Mouse (Mus musculus): ENCODE data around the gene Cbr1. TPM values are rescaled to one million over a fixed set of nuclear protein-coding genes. Genes with fewer than 3 reads are reported as not detected.
"Not testable (repeated sequence)": the region's sequence is repeated elsewhere in the genome, so short reads cannot be mapped to it uniquely, and the experiment has no call there.

Gene Cbr1
- polyA plus RNA-seq, 1 experiment from 2014 or later = 105 TPM

- Histone ChIP-seq H3K4me3 (ENCODE audit: low read depth, low read length) (no peak overlapping the region), H3K27me3 (ENCODE audit: control insufficient read depth, insufficient read depth, low read length) (no peaks in the 10 kb centered on the region), H3K9me3 (ENCODE audit: control insufficient read depth, low read length) (no peaks in the 10 kb centered on the region), H3K4me2 (ENCODE audit: low read depth) (no peak overlapping the region), H3K9ac (ENCODE audit: low read length) (no peak overlapping the region), H3K27ac (ENCODE audit: low read depth, low read length) (no peak overlapping the region), H3K36me3 (ENCODE audit: control insufficient read depth, insufficient read depth, low read length) (0 out of 2 replicates have a peak, but pooled peaks cover 1% of the 10 kb centered on the region), H3K4me1 (ENCODE audit: control insufficient read depth, insufficient read depth, low read length) (peaks cover 8% of the 10 kb centered on the region; the same call in 1 of the 2 replicates)
- DNase-seq (ENCODE audit: low spot score) = no peak
- 89% methylated on average over 7 of the region's 7 CpGs for WGBS
- ATAC-seq (ENCODE audit: insufficient read depth, low FRiP score, low TSS enrichment) = no peak
Observed at GRCm38 (mm10) chr16:93606146-93606545, 493 bp downstream of the Cbr1 start.

- ATAC-seq (ENCODE audit: insufficient read depth, low FRiP score, low TSS enrichment) = peak; percentile 48; the same call in 1 of the 2 replicates
- Histone ChIP-seq H3K27ac (ENCODE audit: low read depth, low read length) (no peak overlapping the region; the same call in 1 of the 2 replicates), H3K4me3 (ENCODE audit: low read depth, low read length) (peak overlapping the region; percentile 46)
Observed at GRCm38 (mm10) chr16:93607669-93608101, 2.0 kb downstream of the Cbr1 start.

DNA sequence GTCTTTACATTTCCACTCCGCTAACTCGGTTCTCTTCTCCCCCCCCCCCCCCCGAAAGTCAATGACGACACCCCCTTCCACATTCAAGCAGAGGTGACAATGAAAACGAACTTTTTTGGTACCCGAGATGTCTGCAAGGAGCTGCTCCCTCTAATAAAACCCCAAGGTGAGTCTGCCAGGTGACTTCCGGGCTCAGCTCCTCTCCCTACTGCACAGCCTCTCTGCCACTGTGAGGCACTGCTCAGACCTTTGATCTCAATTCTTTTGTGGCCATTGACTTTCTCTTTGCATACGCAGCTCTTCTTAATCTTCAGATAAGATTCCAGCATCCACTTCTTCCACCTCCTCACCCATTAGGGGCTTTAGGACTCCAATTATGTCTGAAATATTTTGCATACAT is 3.1 kb downstream of the Cbr1 start:
- ATAC-seq (ENCODE audit: insufficient read depth, low FRiP score, low TSS enrichment) (no peak), DNase-seq (ENCODE audit: low spot score) (no peak)
- Histone ChIP-seq H3K36me3 (ENCODE audit: control insufficient read depth, insufficient read depth, low read length) (0 out of 2 replicates have a peak, but pooled peaks cover 3% of the 10 kb centered on the region), H3K27ac (ENCODE audit: low read depth, low read length) (no peak overlapping the region), H3K9me3 (ENCODE audit: control insufficient read depth, low read length) (no peaks in the 10 kb centered on the region), H3K4me3 (ENCODE audit: low read depth, low read length) (no peak overlapping the region), H3K27me3 (ENCODE audit: control insufficient read depth, insufficient read depth, low read length) (no peaks in the 10 kb centered on the region), H3K4me2 (ENCODE audit: low read depth) (peak overlapping the region; percentile 76), H3K4me1 (ENCODE audit: control insufficient read depth, insufficient read depth, low read length) (peaks cover 8% of the 10 kb centered on the region; the same call in 1 of the 2 replicates), H3K9ac (ENCODE audit: low read length) (no peak overlapping the region)
- 69% methylated on average over 8 of the region's 8 CpGs for WGBS

More at GRCm38 (mm10) chr16:93607669-93608101, 2.0 kb downstream of the Cbr1 start:
- H3K4me1 ChIP-seq (ENCODE audit: control insufficient read depth, insufficient read depth, low read length) = peaks cover 8% of the 10 kb centered on the region; the same call in 1 of the 2 replicates
- under 1% methylated on average over 32 of the region's 32 CpGs for WGBS
- H3K9me3 ChIP-seq (ENCODE audit: control insufficient read depth, low read length) = no peaks in the 10 kb centered on the region
- peak; percentile 86 for DNase-seq (ENCODE audit: low spot score)
- no peaks in the 10 kb centered on the region for H3K27me3 ChIP-seq (ENCODE audit: control insufficient read depth, insufficient read depth, low read length)
- 0 out of 2 replicates have a peak, but pooled peaks cover 3% of the 10 kb centered on the region for H3K36me3 ChIP-seq (ENCODE audit: control insufficient read depth, insufficient read depth, low read length)
- peak overlapping the region; percentile 61 for H3K9ac ChIP-seq (ENCODE audit: low read length)
- peak overlapping the region; percentile 76 for H3K4me2 ChIP-seq (ENCODE audit: low read depth)

DNA sequence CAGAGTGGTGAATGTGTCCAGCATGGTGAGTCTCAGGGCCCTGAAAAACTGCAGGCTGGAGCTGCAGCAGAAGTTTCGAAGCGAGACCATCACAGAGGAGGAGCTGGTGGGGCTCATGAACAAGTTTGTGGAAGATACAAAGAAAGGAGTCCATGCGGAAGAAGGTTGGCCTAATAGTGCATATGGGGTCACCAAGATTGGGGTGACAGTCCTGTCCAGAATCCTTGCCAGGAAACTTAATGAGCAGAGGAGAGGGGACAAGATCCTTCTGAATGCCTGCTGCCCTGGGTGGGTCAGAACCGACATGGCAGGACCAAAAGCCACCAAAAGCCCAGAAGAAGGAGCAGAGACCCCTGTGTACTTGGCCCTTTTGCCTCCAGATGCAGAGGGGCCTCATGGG is 4.1 kb downstream of the Cbr1 start:
- no peak overlapping the region for H3K4me3 ChIP-seq (ENCODE audit: low read depth, low read length)
- ATAC-seq (ENCODE audit: insufficient read depth, low FRiP score, low TSS enrichment) (no peak), DNase-seq (ENCODE audit: low spot score) (no peak)
- no peak overlapping the region for H3K4me2 ChIP-seq (ENCODE audit: low read depth)
- H3K9ac ChIP-seq (ENCODE audit: low read length) = no peak overlapping the region
- H3K4me1 ChIP-seq (ENCODE audit: control insufficient read depth, insufficient read depth, low read length) = peaks cover 2% of the 10 kb centered on the region; the same call in 1 of the 2 replicates
- H3K27me3 ChIP-seq (ENCODE audit: control insufficient read depth, insufficient read depth, low read length) = no peaks in the 10 kb centered on the region
- H3K36me3 ChIP-seq (ENCODE audit: control insufficient read depth, insufficient read depth, low read length) = 0 out of 2 replicates have a peak, but pooled peaks cover 3% of the 10 kb centered on the region
- no peak overlapping the region for H3K27ac ChIP-seq (ENCODE audit: low read depth, low read length)
- H3K9me3 ChIP-seq (ENCODE audit: control insufficient read depth, low read length) = no peaks in the 10 kb centered on the region
- 92% methylated on average over 4 of the region's 4 CpGs for WGBS

- DNase-seq (ENCODE audit: low spot score) (no peak), ATAC-seq (ENCODE audit: insufficient read depth, low FRiP score, low TSS enrichment) (no peak)
- H3K9me3 ChIP-seq (ENCODE audit: control insufficient read depth, low read length) = no peaks in the 10 kb centered on the region
- no peak overlapping the region for H3K4me3 ChIP-seq (ENCODE audit: low read depth, low read length)
- no peaks in the 10 kb centered on the region for H3K4me1 ChIP-seq (ENCODE audit: control insufficient read depth, insufficient read depth, low read length)
- H3K27ac ChIP-seq (ENCODE audit: low read depth, low read length) = no peak overlapping the region
- H3K9ac ChIP-seq (ENCODE audit: low read length) = no peak overlapping the region
- H3K4me2 ChIP-seq (ENCODE audit: low read depth) = no peak overlapping the region
- 94% methylated on average over 4 of the region's 4 CpGs for WGBS
- H3K36me3 ChIP-seq (ENCODE audit: control insufficient read depth, insufficient read depth, low read length) = 0 out of 2 replicates have a peak, but pooled peaks cover 3% of the 10 kb centered on the region
- no peaks in the 10 kb centered on the region for H3K27me3 ChIP-seq (ENCODE audit: control insufficient read depth, insufficient read depth, low read length)
Observed at GRCm38 (mm10) chr16:93610961-93611360, 5.3 kb downstream of the Cbr1 start.

- no peaks in the 10 kb centered on the region for H3K4me1 ChIP-seq (ENCODE audit: control insufficient read depth, insufficient read depth, low read length)
- H3K27ac ChIP-seq (ENCODE audit: low read depth, low read length) = no peak overlapping the region
- no peaks in the 10 kb centered on the region for H3K9me3 ChIP-seq (ENCODE audit: control insufficient read depth, low read length)
- 37% methylated on average over 5 of the region's 5 CpGs for WGBS
- no peak overlapping the region for H3K4me3 ChIP-seq (ENCODE audit: low read depth, low read length)
- no peaks in the 10 kb centered on the region for H3K27me3 ChIP-seq (ENCODE audit: control insufficient read depth, insufficient read depth, low read length)
- no peak overlapping the region for H3K4me2 ChIP-seq (ENCODE audit: low read depth)
- ATAC-seq (ENCODE audit: insufficient read depth, low FRiP score, low TSS enrichment) = no peak
- no peak overlapping the region for H3K9ac ChIP-seq (ENCODE audit: low read length)
- DNase-seq (ENCODE audit: low spot score) = peak; percentile 34
- H3K36me3 ChIP-seq (ENCODE audit: control insufficient read depth, insufficient read depth, low read length) = 0 out of 2 replicates have a peak, but pooled peaks cover 3% of the 10 kb centered on the region
Observed at GRCm38 (mm10) chr16:93615118-93615870, 9.6 kb downstream of the Cbr1 start.

- H3K4me3 ChIP-seq (ENCODE audit: low read depth, low read length); H3K9me3 ChIP-seq (ENCODE audit: control insufficient read depth, low read length); H3K27ac ChIP-seq (ENCODE audit: low read depth, low read length); H3K9ac ChIP-seq (ENCODE audit: low read length); ATAC-seq (ENCODE audit: insufficient read depth, low FRiP score, low TSS enrichment); H3K36me3 ChIP-seq (ENCODE audit: control insufficient read depth, insufficient read depth, low read length); H3K27me3 ChIP-seq (ENCODE audit: control insufficient read depth, insufficient read depth, low read length); H3K4me1 ChIP-seq (ENCODE audit: control insufficient read depth, insufficient read depth, low read length); H3K4me2 ChIP-seq (ENCODE audit: low read depth); DNase-seq (ENCODE audit: low spot score): not testable (repeated sequence)
- 88% methylated on average over 4 of the region's 4 CpGs for WGBS
Observed at GRCm38 (mm10) chr16:93623759-93624158, 18.1 kb downstream of the Cbr1 start.

GRCm38 (mm10) chr16:93624671-93625070 is 19.0 kb downstream of the Cbr1 start:
- WGBS = 85% methylated on average over 4 of the region's 4 CpGs
- no peak overlapping the region for H3K4me2 ChIP-seq (ENCODE audit: low read depth)
- H3K36me3 ChIP-seq (ENCODE audit: control insufficient read depth, insufficient read depth, low read length) = no peaks in the 10 kb centered on the region
- H3K27ac ChIP-seq (ENCODE audit: low read depth, low read length) = no peak overlapping the region
- no peak overlapping the region for H3K4me3 ChIP-seq (ENCODE audit: low read depth, low read length)
- H3K9ac ChIP-seq (ENCODE audit: low read length) = no peak overlapping the region
- ATAC-seq (ENCODE audit: insufficient read depth, low FRiP score, low TSS enrichment) = no peak
- DNase-seq (ENCODE audit: low spot score) = no peak
- no peaks in the 10 kb centered on the region for H3K9me3 ChIP-seq (ENCODE audit: control insufficient read depth, low read length)
- no peaks in the 10 kb centered on the region for H3K4me1 ChIP-seq (ENCODE audit: control insufficient read depth, insufficient read depth, low read length)
- H3K27me3 ChIP-seq (ENCODE audit: control insufficient read depth, insufficient read depth, low read length) = no peaks in the 10 kb centered on the region

GRCm38 (mm10) chr16:93626745-93627144 is 21.1 kb downstream of the Cbr1 start:
- Histone ChIP-seq H3K9me3 (ENCODE audit: control insufficient read depth, low read length) (no peaks in the 10 kb centered on the region), H3K4me2 (ENCODE audit: low read depth) (no peak overlapping the region), H3K9ac (ENCODE audit: low read length) (no peak overlapping the region), H3K4me3 (ENCODE audit: low read depth, low read length) (no peak overlapping the region), H3K36me3 (ENCODE audit: control insufficient read depth, insufficient read depth, low read length) (no peaks in the 10 kb centered on the region), H3K4me1 (ENCODE audit: control insufficient read depth, insufficient read depth, low read length) (no peaks in the 10 kb centered on the region), H3K27ac (ENCODE audit: low read depth, low read length) (no peak overlapping the region), H3K27me3 (ENCODE audit: control insufficient read depth, insufficient read depth, low read length) (no peaks in the 10 kb centered on the region)
- DNase-seq (ENCODE audit: low spot score) = peak; percentile 16
- WGBS = 44% methylated on average over 1 of the region's 1 CpGs
- ATAC-seq (ENCODE audit: insufficient read depth, low FRiP score, low TSS enrichment) = no peak
